Mouse (Mus musculus) lung, adult 2 months (tissue): ENCODE data around the gene Aldh1a3. TPM values are rescaled to one million over a fixed set of nuclear protein-coding genes. Genes with fewer than 3 reads are reported as not detected.

Experiments
- DNase-seq: peaks from one replicate; pipeline ENCODE4 v3.0.0; 2022
- H3K4me1 ChIP-seq: fragments of 200-500 bp; 2 replicates; pipeline ENCODE4 v1.6.1; 2011; ENCODE audit warnings: low read length; ENCODE audit not compliant: control insufficient read depth, insufficient read depth
- H3K4me3 ChIP-seq: fragments of 200-500 bp; replicated peaks from 2 replicates; pipeline ENCODE3; 2011; ENCODE audit warnings: low read depth, mild to moderate bottlenecking, control low read depth, low read length; ENCODE audit errors: extremely low read depth
- CTCF ChIP-seq: fragments of 200-500 bp; IDR thresholded peaks from 2 replicates; pipeline ENCODE4 v1.5.1; 2011; ENCODE audit warnings: mild to moderate bottlenecking, low read length, control low read depth; ENCODE audit not compliant: insufficient read depth
- POLR2A ChIP-seq: fragments of 200-500 bp; IDR thresholded peaks from 2 replicates; pipeline ENCODE4 v1.6.1; 2011; ENCODE audit warnings: low read depth, mild to moderate bottlenecking, control low read depth, low read length, borderline replicate concordance; ENCODE audit errors: extremely low read depth
- WGBS: fragments of 180-500 bp; shearing (Covaris S2); methylation state at CpG from one replicate; pipeline ENCODE4 v1.1.7; 2018; 5-methylcytosine and 5-hydroxymethylcytosine counted together
- polyA plus RNA-seq: library from polyadenylated mRNA; depleted of rRNA; stranded (reverse); fragments of >200 nt; gene quantifications from 2 replicates; pipeline ENCODE4 v1.2.3, GENCODE M21; 2012

Aldh1a3 gene
- polyA plus RNA-seq, 1 experiment = 0.53 TPM

GRCm38 (mm10) chr7:66448786-66449540 is 21.6 kb upstream of the Aldh1a3 start:
- Histone ChIP-seq H3K4me1 (no peaks in the 10 kb centered on the region), H3K4me3 (no peak overlapping the region)
- DNase-seq = no peak
- TF ChIP-seq CTCF (no peak), POLR2A (no peak)
- 70% methylated on average over 15 of the region's 15 CpGs for WGBS

DNA sequence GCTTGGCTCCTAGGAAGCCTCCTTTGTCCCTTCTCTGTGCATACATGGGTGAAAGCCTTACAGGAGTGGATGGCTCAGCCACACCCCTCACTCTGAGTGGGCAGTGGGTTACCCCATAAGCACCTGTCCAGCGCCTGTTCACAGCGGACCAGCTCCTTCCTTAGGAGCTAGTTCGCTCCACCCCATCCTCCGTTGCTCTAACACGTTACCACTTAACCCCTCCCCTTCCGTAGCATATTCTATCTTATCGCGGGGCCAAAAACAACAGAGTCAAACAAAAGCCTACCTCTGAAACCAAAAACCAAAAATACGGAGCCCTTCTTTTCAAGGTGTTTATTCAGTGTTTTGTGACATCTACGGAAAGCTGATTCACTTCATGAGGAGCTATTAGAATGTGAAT is 21.0 kb upstream of the Aldh1a3 start:
- Histone ChIP-seq H3K4me1 (no peaks in the 10 kb centered on the region), H3K4me3 (no peak overlapping the region)
- TF ChIP-seq POLR2A (no peak), CTCF (no peak)
- DNase-seq = no peak
- WGBS = 47% methylated on average over 10 of the region's 10 CpGs

- H3K4me3 ChIP-seq = no peak overlapping the region
- H3K4me1 ChIP-seq = no peaks in the 10 kb centered on the region
- TF ChIP-seq CTCF = no peak
- TF ChIP-seq POLR2A = no peak
- WGBS = 76% methylated on average over 3 of the region's 3 CpGs
- no peak for DNase-seq
Measured at GRCm38 (mm10) chr7:66446860-66447259, 19.5 kb upstream of the Aldh1a3 start.

- Histone ChIP-seq H3K4me3 (no peak overlapping the region), H3K4me1 (no peaks in the 10 kb centered on the region)
- DNase-seq = no peak
- 51% methylated on average over 11 of the region's 11 CpGs for WGBS
- TF ChIP-seq CTCF (no peak), POLR2A (no peak)
Measured at GRCm38 (mm10) chr7:66445117-66445905, 18.0 kb upstream of the Aldh1a3 start.

- no peak for DNase-seq
- TF ChIP-seq CTCF (no peak), POLR2A (no peak)
- H3K4me1 ChIP-seq = no peaks in the 10 kb centered on the region
- 80% methylated on average over 5 of the region's 5 CpGs for WGBS
- H3K4me3 ChIP-seq = no peak overlapping the region
Measured at GRCm38 (mm10) chr7:66444706-66445105, 17.4 kb upstream of the Aldh1a3 start.

- Histone ChIP-seq H3K4me1 (no peaks in the 10 kb centered on the region), H3K4me3 (no peak overlapping the region)
- no peak for DNase-seq
- TF ChIP-seq CTCF = no peak
- no peak for TF ChIP-seq POLR2A
- 56% methylated on average over 15 of the region's 15 CpGs for WGBS
Measured at GRCm38 (mm10) chr7:66442501-66443369, 15.4 kb upstream of the Aldh1a3 start.

GRCm38 (mm10) chr7:66438787-66439669 is 11.7 kb upstream of the Aldh1a3 start:
- WGBS = 56% methylated on average over 12 of the region's 12 CpGs
- no peaks in the 10 kb centered on the region for H3K4me1 ChIP-seq
- no peak for DNase-seq
- TF ChIP-seq POLR2A = no peak
- TF ChIP-seq CTCF = no peak
- no peak overlapping the region for H3K4me3 ChIP-seq

DNA sequence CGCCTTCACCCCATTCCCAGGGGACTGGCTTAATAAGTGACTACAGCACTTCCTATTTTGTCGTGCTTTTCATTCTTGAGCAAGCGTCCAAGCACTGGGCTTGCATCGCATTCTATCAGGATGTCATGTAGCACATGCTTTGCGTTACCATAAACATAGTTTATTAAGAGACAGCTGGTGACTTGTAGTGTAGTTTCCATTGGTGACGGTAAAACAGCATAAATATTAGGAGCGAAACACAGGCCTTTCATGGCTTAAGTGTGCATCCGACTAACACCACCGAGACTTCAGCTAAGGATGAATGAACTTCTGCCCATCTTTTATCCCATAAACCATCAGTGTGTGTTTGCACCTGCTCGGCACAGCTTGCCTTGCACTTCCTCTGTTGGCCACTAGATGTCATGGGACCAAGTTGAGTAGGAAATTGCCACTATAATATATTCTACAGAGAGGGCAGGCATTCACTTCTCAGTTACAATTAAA is 7.2 kb upstream of the Aldh1a3 start:
- WGBS = 36% methylated on average over 10 of the region's 10 CpGs
- H3K4me3 ChIP-seq = no peak overlapping the region
- TF ChIP-seq CTCF (peak; percentile 96), POLR2A (no peak)
- no peaks in the 10 kb centered on the region for H3K4me1 ChIP-seq
- DNase-seq = peak; percentile 57
